Mouse (Mus musculus) kidney, embryonic 16.5 days (tissue): ENCODE measurements around the gene Ankdd1a. TPM values are rescaled to one million over a fixed set of nuclear protein-coding genes. Genes with fewer than 3 reads are reported as not detected.

Experiments used
- ATAC-seq: fragments of 200-750 bp; cut with Nextera tagmentation; 2 replicates; pipeline ENCODE4 v1.8.0; 2017; ENCODE audit warnings: moderate TSS enrichment; ENCODE audit not compliant: low FRiP score, low TSS enrichment
- H3K27ac ChIP-seq: fragments of 300-500 bp; sonication (generic); 2 replicates; pipeline ENCODE4 v1.5.1; 2014; ENCODE audit warnings: low read length
- H3K27me3 ChIP-seq: fragments of 300-500 bp; sonication (generic); 2 replicates; pipeline ENCODE4 v1.6.1; 2014; ENCODE audit warnings: low read length, control low read depth, mixed read lengths; ENCODE audit not compliant: insufficient read depth
- H3K36me3 ChIP-seq: fragments of 300-500 bp; sonication (generic); 2 replicates; pipeline ENCODE4 v1.6.1; 2014; ENCODE audit warnings: low read length, control low read depth, mixed read lengths; ENCODE audit not compliant: insufficient read depth
- H3K4me1 ChIP-seq: fragments of 300-500 bp; sonication (generic); 2 replicates; pipeline ENCODE4 v1.6.1; 2014; ENCODE audit warnings: low read length, control low read depth, mixed read lengths; ENCODE audit not compliant: insufficient read depth
- H3K4me2 ChIP-seq: fragments of 300-500 bp; sonication (generic); replicated peaks from 2 replicates; pipeline ENCODE4 v1.6.1; 2014; ENCODE audit warnings: low read depth, low read length
- H3K4me3 ChIP-seq: fragments of 300-500 bp; sonication (generic); 2 replicates; pipeline ENCODE4 v1.5.1; 2014; ENCODE audit warnings: mild to moderate bottlenecking, low read length
- H3K9ac ChIP-seq: fragments of 300-500 bp; sonication (generic); replicated peaks from 2 replicates; pipeline ENCODE4 v1.6.1; 2014; ENCODE audit warnings: low read length
- H3K9me3 ChIP-seq: fragments of 300-500 bp; sonication (generic); 2 replicates; pipeline ENCODE4 v1.6.1; 2016; ENCODE audit warnings: low read length, control low read depth
- WGBS: fragments of 180-500 bp; shearing (Covaris S2); extraction: QIAGEN DNeasy Blood & Tissue Kit; methylation state at CpG from one replicate; pipeline ENCODE4 v1.1.7; 2014; 5-methylcytosine and 5-hydroxymethylcytosine counted together
- polyA plus RNA-seq: library from polyadenylated mRNA; unstranded; fragments of >200 nt; fragmentation: Nextera tagmentation; extraction: Ambion mirVana; gene quantifications from 2 replicates; pipeline ENCODE4 v1.2.1, GENCODE M21; 2015

The Ankdd1a gene
- polyA plus RNA-seq, 1 experiment from 2014 or later = not detected

- H3K36me3 ChIP-seq = peaks cover 44% of the 10 kb centered on the region
- no peaks in the 10 kb centered on the region for H3K4me1 ChIP-seq
- no peaks in the 10 kb centered on the region for H3K9me3 ChIP-seq
- no peak for ATAC-seq
- no peaks in the 10 kb centered on the region for H3K27me3 ChIP-seq
- WGBS = 90% methylated on average over 4 of the region's 4 CpGs
- no peak overlapping the region for H3K9ac ChIP-seq
- no peak overlapping the region for H3K27ac ChIP-seq
- no peak overlapping the region for H3K4me3 ChIP-seq
- H3K4me2 ChIP-seq = no peak overlapping the region
Measured at GRCm38 (mm10) chr9:65444692-65445091, 75.3 kb downstream of the Ankdd1a start.

Other genes with a start within 250 kb of the Ankdd1a start
- 54.5 and 56.7 TPM in 2 replicates for gene Clpx, start 225.9 kb downstream of the Ankdd1a start, polyA plus RNA-seq
- gene Pdcd7, start 174.1 kb downstream of the Ankdd1a start, polyA plus RNA-seq = 4.9 and 6.1 TPM in 2 replicates
- 0.17 and 0.19 TPM in 2 replicates for gene Ubap1l, start 159.2 kb downstream of the Ankdd1a start, polyA plus RNA-seq
- 2.2 and 2.6 TPM in 2 replicates for gene Kbtbd13, start 128.5 kb downstream of the Ankdd1a start, polyA plus RNA-seq
- gene Rasl12, start 121.7 kb downstream of the Ankdd1a start, polyA plus RNA-seq = 15.0 and 18.0 TPM in 2 replicates
- 6.4 and 8.1 TPM in 2 replicates for gene Slc51b, start 97.2 kb downstream of the Ankdd1a start, polyA plus RNA-seq
- gene Mtfmt, start 84.4 kb downstream of the Ankdd1a start, polyA plus RNA-seq = 23.0 and 25.1 TPM in 2 replicates
- gene Spg21, start 59.2 kb downstream of the Ankdd1a start, polyA plus RNA-seq = 112 and 121 TPM in 2 replicates
- 18.7 and 19.4 TPM in 2 replicates for gene Plekho2, start 59.8 kb upstream of the Ankdd1a start, polyA plus RNA-seq
- gene Pif1, start 67.0 kb upstream of the Ankdd1a start, polyA plus RNA-seq = 15.5 and 16.9 TPM in 2 replicates
- gene Rbpms2, start 109.5 kb upstream of the Ankdd1a start, polyA plus RNA-seq = 34.4 and 36.3 TPM in 2 replicates
- gene Oaz2, start 147.8 kb upstream of the Ankdd1a start, polyA plus RNA-seq = 317 and 362 TPM in 2 replicates